Mouse (Mus musculus): ENCODE measurements around the gene Ebf1. TPM values are rescaled to one million over a fixed set of nuclear protein-coding genes. Genes with fewer than 3 reads are reported as not detected.

The Ebf1 gene
- polyA plus RNA-seq, 1 experiment: 2.7 TPM

GRCm38 (mm10) chr11:44788003-44788402, 170.9 kb downstream of the Ebf1 start:
- Histone ChIP-seq H3K27me3 (ENCODE audit: control insufficient read depth, insufficient read depth, insufficient read length) (no peaks in the 10 kb centered on the region), H3K36me3 (ENCODE audit: control insufficient read depth, insufficient read depth) (no peaks in the 10 kb centered on the region), H3ac (ENCODE audit: control insufficient read depth, insufficient read length) (no peak overlapping the region), H3K79me2 (ENCODE audit: control insufficient read depth, insufficient read depth) (no peaks in the 10 kb centered on the region), H3K4me3 (no peak overlapping the region), H3K4me2 (ENCODE audit: low read depth) (no peak overlapping the region)
- TF ChIP-seq TCF3 (IDR thresholded peaks at IDR 0.05; ENCODE audit: insufficient read length, low read depth): no peak
- no peak for TF ChIP-seq USF1 (IDR thresholded peaks at IDR 0.05; ENCODE audit: low read depth)
- TF ChIP-seq SRF (IDR thresholded peaks at IDR 0.05; ENCODE audit: control insufficient read depth, insufficient read length, low read depth): no peak
- no peak for TF ChIP-seq MAX (IDR thresholded peaks at IDR 0.05; ENCODE audit: low read depth)
- no peak for TF ChIP-seq MYOD1 (IDR thresholded peaks at IDR 0.05; ENCODE audit: control insufficient read depth in 1 of 3, insufficient read length in 2 of 3, low read depth in 2 of 3)
- TF ChIP-seq POLR2A (IDR thresholded peaks at IDR 0.05; ENCODE audit: insufficient read length, low read depth): no peak
- no peak for TF ChIP-seq MYOG (IDR thresholded peaks at IDR 0.05; ENCODE audit: control insufficient read depth in 1 of 3, insufficient read depth in 1 of 3, insufficient read length in 2 of 3, low read depth in 2 of 3)
- TF ChIP-seq CEBPB (IDR thresholded peaks at IDR 0.05; ENCODE audit: insufficient read depth, poor library complexity, severe bottlenecking): no peak
- TF ChIP-seq E2F4 (IDR thresholded peaks at IDR 0.05; ENCODE audit: insufficient read depth): no peak
- no peak for TF ChIP-seq POLR2AphosphoS2 (IDR thresholded peaks at IDR 0.05; ENCODE audit: insufficient read length, low read depth)
- TF ChIP-seq TCF12 (IDR thresholded peaks at IDR 0.05; ENCODE audit: insufficient read depth, poor library complexity, severe bottlenecking): no peak
- TF ChIP-seq REST (IDR thresholded peaks at IDR 0.05; ENCODE audit: insufficient read depth, insufficient read length): no peak

- no peak overlapping the region for H3K4me3 ChIP-seq
- H3K4me2 ChIP-seq (ENCODE audit: low read depth): no peak overlapping the region
- H3K79me2 ChIP-seq (ENCODE audit: control insufficient read depth, insufficient read depth): no peaks in the 10 kb centered on the region
- no peaks in the 10 kb centered on the region for H3K36me3 ChIP-seq (ENCODE audit: control insufficient read depth, insufficient read depth)
- TF ChIP-seq USF1 (IDR thresholded peaks at IDR 0.05; ENCODE audit: low read depth): no peak
- no peak for TF ChIP-seq MYOD1 (IDR thresholded peaks at IDR 0.05; ENCODE audit: control insufficient read depth in 1 of 3, insufficient read length in 2 of 3, low read depth in 2 of 3)
- TF ChIP-seq MYOG (IDR thresholded peaks at IDR 0.05; ENCODE audit: control insufficient read depth in 1 of 3, insufficient read depth in 1 of 3, insufficient read length in 2 of 3, low read depth in 2 of 3): no peak
- TF ChIP-seq MAX (IDR thresholded peaks at IDR 0.05; ENCODE audit: low read depth): no peak
- H3ac ChIP-seq (ENCODE audit: control insufficient read depth, insufficient read length): no peak overlapping the region
- H3K27me3 ChIP-seq (ENCODE audit: control insufficient read depth, insufficient read depth, insufficient read length): no peaks in the 10 kb centered on the region
Observed at GRCm38 (mm10) chr11:44792816-44793215, 175.7 kb downstream of the Ebf1 start.

DNA sequence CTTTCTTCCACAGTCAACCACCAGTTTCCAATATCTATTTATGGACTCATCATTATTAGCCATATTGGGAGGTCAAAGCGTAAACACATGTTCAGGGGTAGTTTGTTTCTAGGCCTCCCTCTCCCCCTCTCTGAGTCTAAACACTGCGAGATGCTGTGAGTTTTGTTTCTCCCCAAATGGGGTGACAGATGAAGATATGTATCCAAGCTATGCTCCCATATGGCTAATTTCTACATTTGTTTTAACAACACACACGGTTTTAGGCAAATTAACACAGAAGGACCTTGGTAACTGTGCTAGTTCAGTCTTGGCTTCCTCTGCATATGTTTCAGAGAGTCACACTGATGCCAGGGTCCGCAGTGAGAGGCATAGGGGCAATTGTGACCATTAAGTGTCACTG, 177.8 kb downstream of the Ebf1 start:
- H3K36me3 ChIP-seq (ENCODE audit: control insufficient read depth, insufficient read depth): no peaks in the 10 kb centered on the region
- no peak overlapping the region for H3ac ChIP-seq (ENCODE audit: control insufficient read depth, insufficient read length)
- H3K4me2 ChIP-seq (ENCODE audit: low read depth): no peak overlapping the region
- no peaks in the 10 kb centered on the region for H3K79me2 ChIP-seq (ENCODE audit: control insufficient read depth, insufficient read depth)
- TF ChIP-seq POLR2AphosphoS2 (IDR thresholded peaks at IDR 0.05; ENCODE audit: insufficient read length, low read depth) (no peak), TCF3 (IDR thresholded peaks at IDR 0.05; ENCODE audit: insufficient read length, low read depth) (no peak), MYOG (IDR thresholded peaks at IDR 0.05; ENCODE audit: control insufficient read depth in 1 of 3, insufficient read depth in 1 of 3, insufficient read length in 2 of 3, low read depth in 2 of 3) (no peak), POLR2A (IDR thresholded peaks at IDR 0.05; ENCODE audit: insufficient read length, low read depth) (no peak), USF1 (IDR thresholded peaks at IDR 0.05; ENCODE audit: low read depth) (no peak), SRF (IDR thresholded peaks at IDR 0.05; ENCODE audit: control insufficient read depth, insufficient read length, low read depth) (no peak), E2F4 (IDR thresholded peaks at IDR 0.05; ENCODE audit: insufficient read depth) (no peak), CEBPB (IDR thresholded peaks at IDR 0.05; ENCODE audit: insufficient read depth, poor library complexity, severe bottlenecking) (no peak), MAX (IDR thresholded peaks at IDR 0.05; ENCODE audit: low read depth) (no peak)
- H3K27me3 ChIP-seq (ENCODE audit: control insufficient read depth, insufficient read depth, insufficient read length): no peaks in the 10 kb centered on the region
- no peak overlapping the region for H3K4me3 ChIP-seq

GRCm38 (mm10) chr11:44795767-44796166, 178.7 kb downstream of the Ebf1 start:
- no peak for TF ChIP-seq POLR2AphosphoS2 (IDR thresholded peaks at IDR 0.05; ENCODE audit: insufficient read length, low read depth)
- TF ChIP-seq TCF3 (IDR thresholded peaks at IDR 0.05; ENCODE audit: insufficient read length, low read depth): no peak
- TF ChIP-seq CEBPB (IDR thresholded peaks at IDR 0.05; ENCODE audit: insufficient read depth, poor library complexity, severe bottlenecking): no peak
- TF ChIP-seq MYOG (IDR thresholded peaks at IDR 0.05; ENCODE audit: control insufficient read depth in 1 of 3, insufficient read depth in 1 of 3, insufficient read length in 2 of 3, low read depth in 2 of 3): no peak
- no peak for TF ChIP-seq SRF (IDR thresholded peaks at IDR 0.05; ENCODE audit: control insufficient read depth, insufficient read length, low read depth)
- TF ChIP-seq POLR2A (IDR thresholded peaks at IDR 0.05; ENCODE audit: insufficient read length, low read depth): no peak
- TF ChIP-seq TCF12 (IDR thresholded peaks at IDR 0.05; ENCODE audit: insufficient read depth, poor library complexity, severe bottlenecking): no peak
- TF ChIP-seq USF1 (IDR thresholded peaks at IDR 0.05; ENCODE audit: low read depth): no peak
- no peak for TF ChIP-seq E2F4 (IDR thresholded peaks at IDR 0.05; ENCODE audit: insufficient read depth)
- TF ChIP-seq REST (IDR thresholded peaks at IDR 0.05; ENCODE audit: insufficient read depth, insufficient read length): no peak
- TF ChIP-seq MAX (IDR thresholded peaks at IDR 0.05; ENCODE audit: low read depth): no peak
- TF ChIP-seq MYOD1 (IDR thresholded peaks at IDR 0.05; ENCODE audit: control insufficient read depth in 1 of 3, insufficient read length in 2 of 3, low read depth in 2 of 3): no peak
- Histone ChIP-seq H3ac (ENCODE audit: control insufficient read depth, insufficient read length) (no peak overlapping the region), H3K27me3 (ENCODE audit: control insufficient read depth, insufficient read depth, insufficient read length) (no peaks in the 10 kb centered on the region), H3K4me2 (ENCODE audit: low read depth) (no peak overlapping the region), H3K36me3 (ENCODE audit: control insufficient read depth, insufficient read depth) (no peaks in the 10 kb centered on the region), H3K4me3 (no peak overlapping the region), H3K79me2 (ENCODE audit: control insufficient read depth, insufficient read depth) (no peaks in the 10 kb centered on the region)

GRCm38 (mm10) chr11:44798270-44798669, 181.2 kb downstream of the Ebf1 start:
- H3K27me3 ChIP-seq (ENCODE audit: control insufficient read depth, insufficient read depth, insufficient read length): no peaks in the 10 kb centered on the region
- no peak for TF ChIP-seq MYOD1 (IDR thresholded peaks at IDR 0.05; ENCODE audit: control insufficient read depth in 1 of 3, insufficient read length in 2 of 3, low read depth in 2 of 3)
- no peak for TF ChIP-seq CEBPB (IDR thresholded peaks at IDR 0.05; ENCODE audit: insufficient read depth, poor library complexity, severe bottlenecking)
- TF ChIP-seq POLR2A (IDR thresholded peaks at IDR 0.05; ENCODE audit: insufficient read length, low read depth): no peak
- no peak for TF ChIP-seq USF1 (IDR thresholded peaks at IDR 0.05; ENCODE audit: low read depth)
- TF ChIP-seq POLR2AphosphoS2 (IDR thresholded peaks at IDR 0.05; ENCODE audit: insufficient read length, low read depth): no peak
- TF ChIP-seq MYOG (IDR thresholded peaks at IDR 0.05; ENCODE audit: control insufficient read depth in 1 of 3, insufficient read depth in 1 of 3, insufficient read length in 2 of 3, low read depth in 2 of 3): no peak
- no peak for TF ChIP-seq REST (IDR thresholded peaks at IDR 0.05; ENCODE audit: insufficient read depth, insufficient read length)
- no peak for TF ChIP-seq MAX (IDR thresholded peaks at IDR 0.05; ENCODE audit: low read depth)
- no peak for TF ChIP-seq TCF3 (IDR thresholded peaks at IDR 0.05; ENCODE audit: insufficient read length, low read depth)
- no peak for TF ChIP-seq SRF (IDR thresholded peaks at IDR 0.05; ENCODE audit: control insufficient read depth, insufficient read length, low read depth)
- TF ChIP-seq TCF12 (IDR thresholded peaks at IDR 0.05; ENCODE audit: insufficient read depth, poor library complexity, severe bottlenecking): no peak
- no peak for TF ChIP-seq E2F4 (IDR thresholded peaks at IDR 0.05; ENCODE audit: insufficient read depth)
- H3K36me3 ChIP-seq (ENCODE audit: control insufficient read depth, insufficient read depth): no peaks in the 10 kb centered on the region
- H3K4me2 ChIP-seq (ENCODE audit: low read depth): no peak overlapping the region
- no peaks in the 10 kb centered on the region for H3K79me2 ChIP-seq (ENCODE audit: control insufficient read depth, insufficient read depth)
- H3K4me3 ChIP-seq: no peak overlapping the region
- H3ac ChIP-seq (ENCODE audit: control insufficient read depth, insufficient read length): no peak overlapping the region

Measured in myocyte (in vitro differentiated cells).